Mouse (Mus musculus): ENCODE results near the gene Med12l. TPM values are rescaled to one million over a fixed set of nuclear protein-coding genes. Genes with fewer than 3 reads are reported as not detected.

Gene Med12l
- 3.0 and 3.2 TPM in 2 replicates for polyA plus RNA-seq (2012; rRNA removed; ENCODE audit: low replicate concordance)

DNA sequence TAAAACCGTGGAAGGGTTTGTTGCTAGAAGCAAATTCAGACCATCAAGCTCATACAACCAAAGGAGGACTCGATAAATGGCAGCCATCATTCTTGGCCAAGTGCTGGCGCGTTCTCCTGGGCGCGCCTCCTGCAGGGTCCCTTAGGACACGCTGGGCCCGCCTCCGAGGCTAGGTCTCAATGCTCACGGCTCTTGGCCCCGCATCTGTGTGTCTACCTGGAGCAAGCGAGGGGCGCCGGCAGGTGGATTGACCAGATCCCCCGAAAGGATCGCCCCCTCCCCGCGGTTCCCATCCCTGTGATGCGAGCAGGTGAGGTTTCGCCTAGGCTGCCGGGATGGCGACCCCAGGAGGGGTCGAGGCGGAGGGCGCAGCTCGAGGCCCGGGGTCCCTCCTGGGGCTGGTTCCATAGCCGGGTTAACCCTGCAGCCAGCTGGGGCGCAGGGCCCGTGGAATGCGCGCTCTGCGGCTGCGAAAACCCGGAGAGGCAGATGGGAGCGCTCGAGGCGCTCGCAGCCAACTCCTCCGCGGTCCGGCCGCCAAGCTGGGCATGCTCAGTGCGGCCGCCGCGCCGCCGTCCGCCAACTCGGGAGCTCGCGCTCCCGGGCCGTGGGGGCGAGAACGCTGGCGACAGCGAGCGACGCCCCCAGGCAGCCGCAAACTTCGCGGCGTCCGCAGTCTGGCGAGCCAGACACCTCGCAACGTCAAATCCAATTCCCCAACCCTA is at the start of gene Med12l:
Med12l (plus strand) TSS at position 555 of the 725 bp plus-strand sequence.

GRCm38 (mm10) chr3:59101218-59101986 is 95.8 kb downstream of the Med12l start, which contains the start of gene Gpr171:
TSS of gene Gpr171 (minus strand) at chr3:59101821.

GRCm38 (mm10) chr3:59153424-59153823 is 147.8 kb downstream of the Med12l start, which contains the start of gene P2ry14:
TSS of gene P2ry14 (minus strand) at chr3:59153618.

DNA sequence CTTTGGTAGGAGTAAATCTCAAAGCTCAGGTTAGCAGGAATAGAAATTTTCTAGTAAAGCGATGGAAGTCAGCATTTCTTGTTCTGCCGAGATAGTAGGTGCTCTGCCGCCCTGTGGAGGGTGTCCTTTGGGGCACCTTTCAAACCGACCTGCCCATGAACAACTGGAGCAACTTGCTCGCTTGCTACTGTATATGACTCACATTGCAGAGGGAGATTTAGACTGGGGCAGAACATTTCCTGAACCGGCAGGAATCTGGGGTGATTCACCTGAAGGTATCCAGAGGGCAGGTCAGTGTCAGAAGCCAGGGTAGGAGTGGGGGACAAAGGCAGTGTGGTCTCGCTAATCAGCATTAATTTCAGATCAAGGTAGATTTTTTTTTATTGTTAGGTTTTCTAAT is 189.3 kb downstream of the Med12l start, which contains the start of gene Gpr87:
Gpr87 (minus strand) TSS at position 167 of the 400 bp plus-strand sequence.

DNA sequence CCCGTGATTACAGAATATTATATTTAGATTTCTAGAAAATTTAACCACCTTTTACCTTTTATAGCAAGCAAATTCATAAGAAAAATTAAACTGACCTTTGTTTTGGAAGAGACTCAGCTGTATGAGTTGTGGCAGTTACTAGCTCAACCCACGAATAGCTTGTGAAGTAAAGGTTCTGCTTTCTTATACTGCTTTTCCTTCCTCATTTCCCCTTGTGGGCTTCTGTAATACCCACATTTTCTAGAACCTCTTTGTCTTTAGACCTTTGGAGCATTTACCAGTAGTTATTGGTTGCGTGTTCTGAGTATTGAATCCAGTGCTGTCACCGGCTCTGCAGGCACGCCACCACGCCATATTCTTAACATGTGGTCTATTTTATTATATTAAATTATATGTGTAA is 205.1 kb downstream of the Med12l start, which contains the start of gene P2ry13:
P2ry13 (minus strand) TSS at position 156 of the 400 bp plus-strand sequence.

DNA sequence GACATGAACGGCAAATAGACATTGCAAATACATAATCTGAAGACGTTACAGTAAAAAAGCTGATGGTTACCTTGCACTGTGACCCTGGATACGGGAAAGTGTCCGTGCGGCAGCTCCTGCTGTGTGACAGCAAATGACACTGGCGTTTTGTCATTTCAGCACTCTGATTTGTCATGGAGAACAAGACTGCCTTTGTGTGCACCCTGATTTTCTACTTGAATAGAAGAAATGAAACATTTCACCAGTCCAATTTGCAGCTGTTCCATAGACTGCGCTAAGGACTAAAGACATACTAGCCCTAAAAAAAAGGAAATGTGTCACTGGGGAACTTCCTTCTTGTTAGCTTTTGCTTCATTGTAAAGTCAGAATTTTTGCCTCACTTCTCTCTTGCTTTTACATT is 257.1 kb downstream of the Med12l start, which contains the start of gene P2ry12:
P2ry12 (minus strand) TSS at position 168 of the 400 bp plus-strand sequence.

GRCm38 (mm10) chr3:59344065-59344905 is 338.7 kb downstream of the Med12l start, which contains the start of gene Igsf10:
TSS of gene Igsf10 (minus strand) at chr3:59344394.

Other genes with a start within 250 kb of the Med12l start
- not detected in 2 replicates for gene Mindy4b-ps, start 183.5 kb upstream of the Med12l start, polyA plus RNA-seq (2012; rRNA removed; ENCODE audit: low replicate concordance)
- gene Clrn1, start 120.5 kb upstream of the Med12l start, polyA plus RNA-seq (2012; rRNA removed; ENCODE audit: low replicate concordance) = 0.06 and 0.07 TPM in 2 replicates
- gene Gpr171, start 96.0 kb downstream of the Med12l start, polyA plus RNA-seq (2012; rRNA removed; ENCODE audit: low replicate concordance) = 0.21 and 1.0 TPM in 2 replicates
- gene P2ry14, start 147.8 kb downstream of the Med12l start, polyA plus RNA-seq (2012; rRNA removed; ENCODE audit: low replicate concordance) = 3.1 and 99.7 TPM in 2 replicates
- gene Gpr87, start 189.3 kb downstream of the Med12l start, polyA plus RNA-seq (2012; rRNA removed; ENCODE audit: low replicate concordance) = not detected in 2 replicates
- gene P2ry13, start 205.1 kb downstream of the Med12l start, polyA plus RNA-seq (2012; rRNA removed; ENCODE audit: low replicate concordance) = 1.1 and 3.8 TPM in 2 replicates